Mouse (Mus musculus) adrenal gland, postnatal 4 days (tissue): ENCODE results near the gene Wdr70. TPM values are rescaled to one million over a fixed set of nuclear protein-coding genes. Genes with fewer than 3 reads are reported as not detected.

ENCODE experiments used
- DNase-seq, 2 experiments: peaks; one replicate each; pipeline ENCODE4 v3.0.0; 2021 to 2022; ENCODE audit warnings: low spot score in 2 of 2, mixed read lengths in 2 of 2
- total RNA-seq, 2 experiments: library from RNA; stranded (reverse); gene quantifications; 2 replicates each; pipeline ENCODE4 v1.2.3; 2021

Gene Wdr70
- total RNA-seq, 2 experiments from 2014 or later = 31.3 to 31.5 TPM

- no peak for DNase-seq
Measured at GRCm38 (mm10) chr15:7935571-7936165, 163.3 kb downstream of the Wdr70 start.

GRCm38 (mm10) chr15:7934580-7934979 is 164.4 kb downstream of the Wdr70 start:
- DNase-seq = no peak

- peak in 1 of 2 experiments; percentile 8 for DNase-seq
Measured at GRCm38 (mm10) chr15:7934105-7934504, 164.9 kb downstream of the Wdr70 start.

GRCm38 (mm10) chr15:7931605-7932008 is 167.4 kb downstream of the Wdr70 start:
- no peak for DNase-seq

- DNase-seq = no peak
Measured at GRCm38 (mm10) chr15:7925382-7925781, 173.6 kb downstream of the Wdr70 start.

- no peak for DNase-seq
Measured at GRCm38 (mm10) chr15:7923281-7923680, 175.7 kb downstream of the Wdr70 start.

GRCm38 (mm10) chr15:7922291-7923037 is 176.5 kb downstream of the Wdr70 start:
- DNase-seq = no peak

- DNase-seq = no peak
Measured at GRCm38 (mm10) chr15:7921124-7921523, 177.9 kb downstream of the Wdr70 start.

GRCm38 (mm10) chr15:7906491-7907035 is 192.4 kb downstream of the Wdr70 start:
- no peak for DNase-seq

GRCm38 (mm10) chr15:7899286-7899685 is 199.7 kb downstream of the Wdr70 start:
- no peak for DNase-seq

GRCm38 (mm10) chr15:7891547-7892282 is 207.3 kb downstream of the Wdr70 start:
- no peak for DNase-seq

GRCm38 (mm10) chr15:7890286-7890685 is 208.7 kb downstream of the Wdr70 start:
- no peak for DNase-seq

- no peak for DNase-seq
Measured at GRCm38 (mm10) chr15:7889362-7889674, 209.7 kb downstream of the Wdr70 start.

GRCm38 (mm10) chr15:7888617-7889361 is 210.2 kb downstream of the Wdr70 start:
- no peak for DNase-seq

GRCm38 (mm10) chr15:7886591-7886990 is 212.4 kb downstream of the Wdr70 start:
- no peak for DNase-seq

- DNase-seq = no peak
Measured at GRCm38 (mm10) chr15:7885106-7885505, 213.9 kb downstream of the Wdr70 start.

- no peak for DNase-seq
Measured at GRCm38 (mm10) chr15:7884181-7884580, 214.8 kb downstream of the Wdr70 start.

GRCm38 (mm10) chr15:7879956-7880355 is 219.1 kb downstream of the Wdr70 start:
- DNase-seq = no peak

- no peak for DNase-seq
Measured at GRCm38 (mm10) chr15:7878861-7879260, 220.1 kb downstream of the Wdr70 start.

GRCm38 (mm10) chr15:7877560-7878467 is 221.2 kb downstream of the Wdr70 start:
- DNase-seq = no peak
